Mouse (Mus musculus) mouse trophoblast stem cell (cell line): ENCODE results near the gene Epb41l3.

ENCODE experiments used
- in situ Hi-C, 2 experiments: fragments of 300-500 bp; cut with MseI, MboI; formaldehyde crosslinking; loops; 2 replicates in 1 of 2; 3 replicates in 1 of 2; pipeline ENCODE4 v1.15.1; 2025

The Epb41l3 gene

DNA sequence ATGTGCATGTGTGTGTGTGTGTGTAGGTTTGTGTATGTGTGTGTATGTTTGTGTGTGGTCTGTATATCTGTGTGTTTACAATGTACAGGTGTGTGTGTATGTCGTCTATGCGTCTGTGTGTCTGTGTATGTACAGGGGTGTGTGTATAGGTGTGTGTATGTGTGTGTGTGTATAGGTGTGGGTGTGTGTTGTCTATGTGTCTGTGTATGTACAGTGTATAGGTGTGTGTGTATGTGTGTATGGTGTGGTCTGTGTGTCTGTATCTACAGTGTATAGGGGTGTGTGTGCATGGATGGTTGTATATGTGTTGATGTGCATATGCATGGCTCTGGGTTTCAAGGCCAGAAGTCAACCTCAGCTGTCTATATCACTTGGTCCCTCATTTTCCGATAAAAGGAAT, 161.7 kb downstream of the Epb41l3 start:
- in situ Hi-C loops = no loop called here

DNA sequence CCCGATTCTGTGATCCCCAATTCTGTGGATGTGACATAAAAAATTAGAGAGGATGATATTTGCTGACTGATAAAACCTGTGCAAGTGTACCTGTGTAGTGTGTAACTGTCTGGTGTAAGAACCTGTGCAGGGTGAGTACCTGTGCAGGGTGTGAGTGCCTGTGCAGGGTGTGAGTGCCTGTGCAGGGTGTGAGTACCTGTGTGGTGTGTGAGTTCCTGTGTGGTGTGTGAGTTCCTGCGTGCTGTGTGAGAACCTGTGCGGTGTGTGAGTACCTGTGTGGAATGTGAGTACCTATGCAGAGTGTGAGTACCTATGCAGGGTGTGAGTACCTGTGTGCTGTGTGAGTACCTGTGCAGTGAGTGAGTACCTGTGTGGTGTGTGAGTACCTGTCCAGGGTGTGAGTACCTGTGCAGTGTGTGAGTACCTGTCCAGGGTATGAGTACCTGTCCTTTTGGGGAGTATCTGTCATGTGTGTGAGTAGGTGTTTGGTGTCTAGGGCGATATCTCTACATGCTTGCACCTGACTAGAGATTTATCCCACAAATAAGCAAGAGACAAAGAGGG, 163.4 kb downstream of the Epb41l3 start:
- in situ Hi-C loops = no loop called here

DNA sequence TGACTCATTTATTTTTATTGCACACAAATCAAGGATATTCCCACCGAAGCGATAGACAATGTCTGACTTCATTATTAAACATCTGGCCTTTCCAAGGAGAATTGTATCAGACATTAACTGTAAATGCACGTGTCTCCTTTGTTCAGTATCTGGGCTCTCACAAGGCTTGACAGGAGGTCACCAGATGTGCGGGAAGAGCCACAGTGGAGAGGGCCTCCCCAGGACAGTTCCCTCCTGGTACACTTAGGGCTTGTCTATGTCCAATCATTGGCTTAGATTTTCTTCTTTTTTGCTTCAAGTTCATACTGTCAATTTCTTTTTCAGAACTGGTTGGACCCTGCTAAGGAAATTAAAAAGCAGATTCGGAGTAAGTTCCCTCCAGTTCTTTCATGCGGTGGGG, 163.9 kb downstream of the Epb41l3 start:
- in situ Hi-C loops = no loop called here

DNA sequence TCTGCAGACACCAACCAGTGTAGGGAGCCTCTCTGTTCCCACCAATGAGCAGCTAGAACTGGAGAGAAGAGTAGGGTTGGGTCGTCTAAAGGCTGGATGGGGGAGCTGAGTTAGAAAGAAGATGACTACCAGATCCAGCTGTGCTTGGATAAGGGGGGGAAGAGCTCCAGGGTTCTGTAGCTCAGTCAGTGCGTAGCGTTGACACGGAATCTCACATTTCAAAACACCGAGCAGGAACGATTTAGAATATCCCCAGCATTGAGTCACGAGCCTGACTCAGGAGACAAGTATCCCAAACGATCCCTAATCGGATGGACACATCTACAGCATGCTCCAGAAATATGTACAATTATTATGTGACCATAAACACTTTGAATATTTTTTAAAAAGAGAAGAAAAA, 180.4 kb downstream of the Epb41l3 start:
- in situ Hi-C loops = no loop called here

DNA sequence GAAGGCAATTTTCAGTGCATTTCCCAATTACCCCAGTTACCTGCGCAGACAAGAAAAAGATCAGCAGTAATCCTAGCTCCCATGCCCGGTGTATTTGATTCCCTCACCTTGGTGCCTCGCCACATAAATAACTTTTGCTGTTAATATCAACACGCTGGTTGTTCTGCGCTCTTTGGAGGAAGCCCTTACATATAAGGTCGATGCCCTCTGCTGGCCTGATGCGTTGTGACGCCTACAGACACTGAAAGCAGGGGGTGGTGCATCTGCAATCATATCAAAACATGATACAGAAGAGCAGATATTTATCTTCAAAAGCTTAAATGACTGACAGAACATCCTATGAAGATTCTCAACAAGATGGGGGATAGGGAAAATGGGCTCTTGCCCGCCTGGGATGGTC, 181.0 kb downstream of the Epb41l3 start:
- in situ Hi-C loops = no loop called here

DNA sequence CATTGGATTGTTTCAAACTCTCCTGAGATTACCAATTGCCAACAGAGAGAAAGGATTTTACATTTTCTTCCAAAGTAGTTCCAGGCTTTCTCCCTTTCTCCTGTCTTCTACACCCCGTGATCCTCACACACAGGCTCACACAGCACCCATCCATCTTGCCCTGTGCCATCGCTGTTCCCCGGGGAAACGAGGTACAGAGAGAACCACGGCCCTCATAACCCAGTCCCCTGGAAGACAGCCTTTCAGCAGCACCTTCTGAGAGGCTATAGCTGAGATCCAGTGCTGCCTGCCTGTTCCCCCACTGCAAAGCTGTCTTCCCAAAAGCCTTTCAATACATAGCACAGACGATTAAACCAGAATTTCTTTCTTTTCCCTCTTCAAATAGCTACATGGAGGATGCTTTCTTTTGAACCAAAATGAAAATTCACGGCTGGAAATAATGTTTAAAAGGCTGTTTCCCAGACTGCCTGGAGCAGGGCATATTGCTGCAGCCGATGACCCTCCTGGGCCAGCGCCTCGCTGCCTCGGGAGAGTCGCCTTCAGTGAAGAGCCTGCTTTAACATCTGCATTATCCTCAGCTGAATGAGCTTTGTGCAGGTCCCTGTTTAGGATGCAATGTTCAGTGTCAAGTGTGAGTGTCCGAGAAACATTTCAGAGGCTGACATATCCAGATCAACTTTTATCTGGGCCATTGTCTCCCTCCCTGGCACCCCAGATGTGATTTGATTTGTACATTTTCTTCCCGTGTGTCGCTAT, 188.5 kb downstream of the Epb41l3 start:
- in situ Hi-C loops = no loop called here

DNA sequence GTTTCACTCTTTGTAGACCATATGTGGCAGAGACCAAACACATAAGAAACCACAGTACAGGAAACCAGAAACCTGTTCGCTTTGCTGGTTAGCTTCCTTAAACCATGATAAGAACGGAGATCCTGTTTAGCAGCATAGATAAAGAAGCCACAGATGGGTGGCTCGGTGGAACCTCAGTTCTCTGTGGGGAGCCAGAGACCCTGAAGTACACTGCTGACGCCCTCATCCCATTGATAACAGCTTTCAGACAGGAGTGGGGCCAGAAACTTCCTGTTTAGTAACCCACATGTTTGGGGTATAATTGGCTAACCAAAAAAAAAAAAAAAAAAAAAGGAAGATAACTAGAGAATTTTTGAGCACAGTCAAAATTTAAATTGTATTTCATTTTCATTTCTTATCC, 189.7 kb downstream of the Epb41l3 start:
- in situ Hi-C loops = no loop called here

DNA sequence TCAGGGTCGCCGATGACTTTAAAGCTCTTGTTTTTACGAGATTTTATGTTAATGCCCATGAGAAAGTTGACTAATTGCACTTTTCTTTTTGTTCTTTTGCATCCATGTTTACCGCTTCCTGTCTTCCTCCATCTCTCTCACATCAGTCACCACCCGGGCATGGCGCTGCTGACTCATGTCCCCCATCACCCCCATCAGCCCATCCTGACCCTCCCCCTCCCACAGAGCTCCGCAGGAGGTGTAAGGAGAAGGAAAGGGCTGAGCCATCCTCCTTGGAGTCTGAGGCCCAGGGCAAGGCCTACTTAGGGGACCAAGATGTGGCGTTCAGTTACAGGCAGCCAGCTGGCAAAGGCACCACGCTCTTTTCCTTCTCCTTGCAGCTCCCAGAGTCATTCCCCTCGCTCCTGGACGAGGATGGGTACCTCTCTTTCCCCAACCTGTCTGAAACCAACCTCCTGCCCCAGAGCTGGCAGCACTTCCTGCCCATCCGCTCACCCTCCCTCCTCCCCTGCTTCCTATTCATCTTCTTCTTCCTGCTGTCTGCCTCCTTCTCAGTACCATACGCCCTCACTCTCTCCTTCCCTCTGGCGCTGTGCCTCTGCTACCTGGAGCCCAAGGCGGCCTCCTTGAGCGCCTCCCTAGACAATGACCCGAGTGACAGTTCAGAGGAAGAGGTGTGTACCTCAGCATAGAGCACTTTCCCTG, 190.4 kb downstream of the Epb41l3 start:
- in situ Hi-C loops = no loop called here

DNA sequence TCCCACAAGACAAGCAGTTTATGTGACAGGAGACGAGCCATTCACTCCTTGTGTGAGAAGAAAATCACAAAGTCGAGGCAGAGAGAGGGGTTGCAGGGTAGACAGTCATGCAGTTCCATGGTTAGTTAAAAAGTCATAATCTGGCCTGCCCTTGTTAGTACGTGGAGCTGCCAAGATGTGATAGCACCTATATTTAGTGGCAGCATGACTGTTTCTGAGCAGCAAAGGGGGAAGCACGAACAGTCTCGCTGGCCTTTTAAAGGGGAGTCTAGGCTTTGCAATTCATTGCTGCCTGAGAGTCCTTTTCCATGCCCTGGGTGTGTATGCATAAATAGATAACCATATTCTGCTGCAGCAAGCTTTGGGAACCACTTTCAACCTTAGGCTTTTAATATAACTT, 191.5 kb downstream of the Epb41l3 start:
- in situ Hi-C loops = no loop called here

DNA sequence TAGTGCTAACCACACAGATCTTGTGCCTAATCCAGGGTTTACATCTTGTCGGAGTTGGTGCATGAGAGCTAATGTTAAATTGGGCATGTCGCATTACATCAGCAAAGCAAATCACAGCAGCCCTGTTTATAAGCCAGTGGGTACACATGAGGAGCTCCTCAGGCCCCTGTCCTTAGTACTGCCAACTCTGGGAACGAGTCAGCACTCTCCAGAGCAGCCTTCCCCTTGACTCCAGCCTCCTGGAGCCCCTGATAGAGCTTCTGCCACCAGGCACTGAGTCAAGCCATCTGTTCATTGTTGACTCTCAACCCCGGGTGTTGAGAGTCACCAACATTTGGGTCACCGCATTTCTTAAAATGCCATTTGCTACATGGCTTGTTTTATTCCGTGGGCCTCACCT, 192.0 kb downstream of the Epb41l3 start:
- in situ Hi-C loops = no loop called here

DNA sequence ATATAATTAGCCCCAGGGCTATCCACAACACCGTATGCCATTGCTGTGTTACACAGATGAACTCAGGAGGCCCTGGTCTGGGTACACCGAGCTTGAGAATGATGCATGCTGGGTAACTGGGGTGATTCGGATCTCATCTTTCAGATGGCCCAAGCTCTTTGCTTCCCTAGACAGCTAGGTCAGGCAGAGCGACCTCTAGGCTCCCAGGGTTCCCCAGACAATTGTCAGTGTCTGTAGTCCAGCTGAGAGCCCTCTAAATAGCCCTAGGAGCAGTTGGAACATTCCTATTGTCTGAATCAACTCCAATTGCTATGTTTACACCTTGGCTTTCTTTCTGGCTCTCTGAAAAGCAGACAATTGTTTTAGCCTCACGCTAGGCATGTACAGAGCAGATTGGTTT, 201.9 kb downstream of the Epb41l3 start:
- in situ Hi-C loops = no loop called here

DNA sequence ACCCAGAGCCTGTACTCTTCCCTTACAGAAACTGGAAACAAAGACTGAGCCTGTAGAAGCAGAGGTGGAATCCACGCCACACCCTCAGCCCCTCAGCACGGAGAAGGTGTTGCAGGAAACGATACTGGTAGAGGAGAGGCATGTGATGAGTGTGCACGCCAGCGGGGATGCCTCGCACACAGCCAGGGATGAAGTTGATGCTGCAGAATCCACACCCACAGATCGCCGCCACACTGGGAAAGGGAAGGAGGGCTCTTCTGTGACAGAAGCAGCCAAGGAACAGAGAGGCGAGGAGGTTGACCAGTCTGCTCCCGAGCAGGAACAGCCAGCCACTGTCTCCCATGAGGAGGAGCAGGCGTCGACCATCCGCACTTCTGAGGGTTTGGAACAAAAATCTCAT, 209.0 kb downstream of the Epb41l3 start:
- in situ Hi-C loops = no loop called here

DNA sequence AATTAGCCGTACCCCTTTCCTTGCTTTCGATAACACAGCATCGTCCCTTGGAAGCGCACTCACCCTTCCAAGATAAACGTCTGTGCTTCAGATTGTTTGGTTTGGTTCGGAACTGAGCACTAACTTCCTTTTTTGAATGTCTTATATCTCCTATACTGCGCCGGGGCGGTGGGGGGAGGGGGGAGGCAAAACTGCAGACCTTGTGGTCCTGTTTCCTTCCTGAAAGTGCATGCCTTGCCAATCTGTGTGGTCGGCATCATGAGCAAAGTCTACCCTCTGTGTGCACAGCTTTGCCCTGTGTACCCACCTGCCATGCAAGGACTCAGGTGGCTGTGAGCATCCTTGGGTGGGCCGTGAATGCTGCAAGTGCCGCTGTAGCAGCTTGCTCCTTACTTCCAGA, 212.6 kb downstream of the Epb41l3 start:
- in situ Hi-C loops = no loop called here

DNA sequence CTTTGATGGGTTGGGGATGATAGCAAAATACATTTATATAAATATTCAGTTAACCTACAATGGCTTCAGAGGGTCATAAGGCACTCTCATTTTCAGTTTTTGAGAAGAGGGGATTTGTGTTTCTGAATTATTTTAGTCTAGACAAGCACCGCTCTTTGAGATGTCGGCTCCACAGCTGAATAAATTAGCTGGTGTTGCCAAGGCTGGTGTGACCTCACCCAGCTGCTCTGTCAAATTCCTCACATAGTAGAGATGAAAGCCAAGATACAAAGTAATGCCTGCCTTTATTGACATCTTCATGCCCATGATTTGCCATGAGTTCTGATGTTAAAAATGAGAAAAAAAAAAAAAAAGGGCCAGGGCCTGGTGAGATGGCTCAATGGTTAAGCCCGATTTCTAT, 214.8 kb downstream of the Epb41l3 start:
- in situ Hi-C loops = no loop called here

DNA sequence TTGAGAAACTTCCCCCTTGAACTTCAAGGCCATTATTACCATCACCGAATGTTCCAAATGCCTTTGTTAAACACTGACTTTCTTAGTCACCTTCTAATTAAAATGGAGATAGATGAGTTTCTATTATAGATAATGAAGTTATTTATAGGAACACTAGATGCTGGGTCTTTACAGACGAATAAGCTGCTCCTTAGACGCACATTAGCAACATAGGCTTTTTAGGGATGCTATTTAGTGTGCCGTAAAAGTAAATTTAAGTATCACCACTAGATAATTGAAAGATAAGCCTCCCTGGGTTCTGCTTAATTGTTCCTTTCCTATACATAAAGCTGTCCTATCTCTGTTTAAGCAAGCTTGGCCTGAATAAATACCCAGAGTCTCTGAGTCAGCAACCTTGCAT, 226.1 kb downstream of the Epb41l3 start:
- in situ Hi-C loops = no loop called here

DNA sequence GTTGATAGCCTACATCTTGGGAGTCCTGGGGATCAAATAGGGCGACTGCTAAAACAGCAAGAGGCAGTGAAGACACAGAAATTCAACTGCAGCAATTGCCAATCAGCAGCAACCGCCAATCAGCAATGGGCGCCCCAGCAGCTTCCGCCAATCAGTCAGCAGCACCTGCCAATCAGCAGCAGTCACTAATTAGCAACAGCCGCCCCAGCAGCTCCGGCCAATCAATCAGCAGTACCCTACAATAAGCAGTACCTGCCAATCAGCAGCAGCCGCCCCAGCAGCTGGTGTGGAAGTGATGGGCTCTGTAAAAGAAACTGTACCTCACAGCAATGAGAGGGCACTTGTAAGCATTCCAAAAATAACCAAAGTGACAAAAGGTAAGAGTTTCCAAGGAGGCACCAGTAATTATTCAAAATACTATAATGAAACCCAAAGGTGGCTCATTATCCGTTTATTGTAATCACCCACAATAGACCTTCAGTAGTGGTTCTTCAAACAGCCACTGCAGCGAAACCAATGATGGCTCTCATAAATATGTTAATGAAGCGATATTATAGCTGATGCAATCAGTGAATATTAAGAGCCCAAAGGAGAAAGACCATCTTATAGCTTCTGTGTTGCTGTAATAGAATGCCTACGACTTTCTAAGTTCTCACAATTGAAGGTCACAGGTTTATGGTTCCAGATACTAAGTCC, 228.2 kb downstream of the Epb41l3 start:
- in situ Hi-C loops = no loop called here

DNA sequence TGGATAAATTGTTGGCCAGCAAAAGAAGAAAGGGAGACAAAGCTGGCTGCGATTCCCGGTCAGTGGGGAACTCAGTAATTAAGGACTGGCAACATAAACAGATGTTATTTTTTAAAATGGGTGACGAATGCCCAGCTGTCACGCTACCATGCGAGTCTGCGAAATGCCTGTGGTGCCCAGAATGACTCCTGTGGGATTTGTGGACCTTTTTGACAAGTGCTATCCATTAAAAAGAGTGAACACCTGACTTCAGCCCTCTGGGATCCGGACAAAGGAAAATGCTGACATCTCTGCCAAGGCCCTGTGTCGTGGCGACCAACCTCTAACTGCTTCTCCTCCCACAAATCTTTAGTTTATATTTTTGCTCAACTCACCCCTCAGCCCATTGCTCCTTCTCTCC, 232.2 kb downstream of the Epb41l3 start:
- in situ Hi-C loops = no loop called here

DNA sequence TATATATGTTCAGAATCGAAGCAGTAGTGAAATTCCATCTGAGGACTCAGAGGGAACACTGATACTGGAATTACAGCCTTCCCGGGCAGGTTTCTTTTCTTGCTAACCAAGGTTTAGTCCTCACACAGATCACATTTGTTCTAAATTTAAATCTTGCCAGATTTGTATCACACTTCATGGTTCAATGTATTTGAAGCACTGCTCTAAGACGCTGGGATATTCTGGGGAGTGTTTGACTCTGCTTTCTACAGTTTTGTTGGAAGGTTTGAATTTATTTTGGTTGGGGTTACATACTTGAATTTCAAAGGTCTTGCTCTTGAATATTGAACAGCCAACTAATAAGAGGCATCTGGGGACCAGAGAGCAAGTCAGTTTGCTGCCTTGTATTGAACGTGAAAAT, 234.4 kb downstream of the Epb41l3 start:
- in situ Hi-C loops = no loop called here

DNA sequence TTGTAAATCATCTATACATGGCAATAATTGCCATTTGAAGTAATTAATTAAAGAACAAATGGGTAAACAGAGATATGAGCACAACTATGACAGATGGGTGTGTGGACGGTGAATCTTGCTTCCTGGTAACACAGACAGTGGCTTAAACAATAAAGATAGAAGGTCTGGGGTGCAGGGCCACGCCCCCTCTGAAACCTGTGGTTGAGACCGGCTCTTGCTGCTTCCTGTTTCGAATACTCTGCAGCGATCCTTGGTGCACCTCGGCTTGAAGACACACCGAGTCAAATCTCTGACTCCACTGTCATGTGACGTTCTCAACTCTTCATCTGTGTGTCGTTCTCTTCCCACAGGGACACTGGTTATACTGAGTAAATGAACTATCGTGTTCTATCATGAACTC, 245.0 kb downstream of the Epb41l3 start:
- in situ Hi-C loops = no loop called here

DNA sequence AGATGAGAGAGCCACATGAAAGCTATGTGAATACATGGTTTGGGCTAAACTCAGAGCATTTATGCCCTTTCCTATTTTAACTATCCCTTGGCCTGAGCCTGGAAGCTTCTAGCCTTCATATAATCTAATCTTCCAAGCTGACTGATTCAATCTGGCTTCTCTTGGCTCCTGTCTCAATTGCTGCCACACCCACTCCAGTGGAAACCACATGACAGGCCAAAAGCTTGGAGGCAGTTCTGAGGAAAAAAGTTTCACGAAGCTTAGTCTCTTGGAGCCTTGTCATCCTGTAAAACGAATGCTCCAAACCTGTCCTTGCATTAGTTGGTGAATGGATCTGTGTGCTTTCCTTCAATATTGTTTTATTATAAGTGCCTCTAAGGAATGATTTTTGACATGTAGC, 247.2 kb downstream of the Epb41l3 start:
- in situ Hi-C loops = no loop called here
